In the genomic region with DNA sequence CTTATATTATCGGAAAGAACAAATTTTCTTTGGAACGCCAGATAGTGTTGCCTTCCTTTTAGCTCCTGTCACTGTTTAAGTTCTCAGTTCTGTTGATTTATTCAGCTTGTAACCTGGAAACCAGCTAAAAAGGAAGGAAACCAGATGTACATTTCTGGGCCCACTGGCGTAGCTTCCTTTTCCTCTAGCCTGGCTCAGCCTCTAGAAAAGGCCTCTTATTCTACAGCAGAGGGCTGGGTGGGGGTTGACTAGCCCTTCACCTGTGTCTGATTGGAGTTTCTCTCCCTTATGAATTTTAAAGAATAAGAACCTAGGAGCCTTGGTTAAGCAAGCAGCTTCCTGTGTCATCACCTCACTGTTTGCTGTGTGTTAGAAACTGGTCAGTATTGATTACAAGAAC, we compare ENCODE assay signal across 9 mouse cellular contexts.
DNase-seq lines count a peak whose midpoint lies in the region; ATAC-seq lines count a peak whose summit lies in the region.
"Had no signal": no experiment of that assay in that cellular context is flagged by ENCODE, and none has a peak within 500 bp of the region (broad histone marks: within the 10 kb centered on the region; RNA-seq: fewer than 3 reads in every experiment).

No protein-coding gene starts in this region.

- no peaks in the 10 kb centered on the region for H3K27me3 ChIP-seq in heart, embryonic 11.5 days (ENCODE audit: control insufficient read depth, insufficient read depth, low read length)
- H3K27me3 ChIP-seq in liver, embryonic 11.5 days (replicated peaks; ENCODE audit: control insufficient read depth, insufficient read depth, low read length), result no peaks in the 10 kb centered on the region

- H3K27ac ChIP-seq in heart, embryonic 11.5 days (ENCODE audit: low read depth, low read length), result peak overlapping the region; percentile 1; the same call in 1 of the 2 replicates
- H3K27ac ChIP-seq in liver, embryonic 11.5 days (ENCODE audit: low read depth, low read length), result peak overlapping the region; percentile 78

- ATAC-seq in heart, embryonic 11.5 days (replicated peaks; ENCODE audit: insufficient number of reproducible peaks, low FRiP score, low TSS enrichment), result no peak
- ATAC-seq in liver, embryonic 11.5 days (replicated peaks; ENCODE audit: low FRiP score), result 0 out of 2 replicates have a peak, but pooled peaks have one; percentile 22

- H3K9me3 ChIP-seq in heart, embryonic 11.5 days (replicated peaks; ENCODE audit: control insufficient read depth, low read length), result no peaks in the 10 kb centered on the region
- H3K9me3 ChIP-seq in liver, embryonic 11.5 days (ENCODE audit: control insufficient read depth, low read length), result no peaks in the 10 kb centered on the region

- H3K36me3 ChIP-seq in heart, embryonic 11.5 days (ENCODE audit: control insufficient read depth, insufficient read depth, low read length), result no peaks in the 10 kb centered on the region
- H3K36me3 ChIP-seq in liver, embryonic 11.5 days (ENCODE audit: control insufficient read depth, insufficient read depth, low read length), result no peaks in the 10 kb centered on the region

- H3K4me2 ChIP-seq in heart, embryonic 11.5 days, result no peak overlapping the region
- peak overlapping the region; percentile 54 for H3K4me2 ChIP-seq in liver, embryonic 11.5 days

- 62% methylated on average over 3 of the region's 3 CpGs for WGBS in heart, embryonic 11.5 days (ENCODE audit: insufficient replicate concordance)
- 51% methylated on average over 3 of the region's 3 CpGs for WGBS in liver, embryonic 11.5 days

- no peak overlapping the region for H3K9ac ChIP-seq in heart, embryonic 11.5 days (ENCODE audit: low read depth, low read length)
- H3K9ac ChIP-seq in liver, embryonic 11.5 days (ENCODE audit: low read depth, low read length), result 0 out of 2 replicates have a peak overlapping the region, but pooled peaks have one; percentile 8

- 0 out of 2 replicates have a peak, but pooled peaks cover 2% of the 10 kb centered on the region for H3K4me1 ChIP-seq in heart, embryonic 11.5 days (ENCODE audit: control insufficient read depth, insufficient read depth, low read length)
- peaks cover 22% of the 10 kb centered on the region for H3K4me1 ChIP-seq in liver, embryonic 11.5 days (replicated peaks; ENCODE audit: control insufficient read depth, insufficient read depth, low read length)

- DNase-seq in heart, adult 8-10 months (ENCODE audit: low spot score), result no peak
- peak; percentile 31 for DNase-seq in lung, postnatal 25 days (ENCODE audit: low spot score)
- DNase-seq in lung, postnatal 10 days, result no peak
- DNase-seq in liver, embryonic 11.5 days (ENCODE audit: low spot score), result no peak
- DNase-seq in thymus, postnatal 14 days, result peak; percentile 52
- DNase-seq in layer of hippocampus, postnatal 25 days (ENCODE audit: extremely low spot score in 1 of 2, low spot score in 1 of 2), result no peak
- no peak for DNase-seq in layer of hippocampus, postnatal 10 days (ENCODE audit: low spot score in 2 of 2)
- DNase-seq: adrenal gland, postnatal 14 days had no signal

- no peak overlapping the region for H3K4me3 ChIP-seq in heart, embryonic 11.5 days (ENCODE audit: low read depth, low read length)
- no peak overlapping the region for H3K4me3 ChIP-seq in liver, embryonic 11.5 days (ENCODE audit: low read depth, low read length)

Comparison
In these comparisons a context has a peak if more than half of its experiments do, and no peak if none do; other contexts are left out.
1. DNase-seq: peak in lung, postnatal 25 days (single experiment) and thymus, postnatal 14 days (single experiment); none in heart, adult 8-10 months (single experiment), lung, postnatal 10 days (single experiment), liver, embryonic 11.5 days (single experiment), layer of hippocampus, postnatal 25 days (0 of 2) and layer of hippocampus, postnatal 10 days (0 of 2).